Mouse (Mus musculus) stomach, postnatal 0 days (tissue): ENCODE data around the gene Enthd1.

Experiments used
- CTCF ChIP-seq: IDR thresholded peaks from 2 replicates; pipeline ENCODE4 v1.5.1; 2016; ENCODE audit warnings: antibody characterized with exemption, low read depth, mild to moderate bottlenecking, moderate library complexity
- EP300 ChIP-seq: optimal IDR thresholded peaks from 2 replicates; pipeline ENCODE3; 2016; ENCODE audit warnings: antibody characterized with exemption

- no peak for TF ChIP-seq CTCF
- no peak for TF ChIP-seq EP300
Observed at GRCm38 (mm10) chr15:80531026-80531425, 33.9 kb downstream of the Enthd1 start.
